Mouse (Mus musculus) gastrocnemius, postnatal 10 days (tissue): Measurements from ENCODE around the gene Pdlim4. TPM values are rescaled to one million over a fixed set of nuclear protein-coding genes. Genes with fewer than 3 reads are reported as not detected.
"Not testable (repeated sequence)": the region's sequence is repeated elsewhere in the genome, so short reads cannot be mapped to it uniquely, and the experiment has no call there.

Experiments
- DNase-seq: peaks from one replicate; pipeline ENCODE4 v3.0.0; 2021; ENCODE audit warnings: mixed read lengths
- total RNA-seq, 2 experiments: library from RNA; stranded (reverse); gene quantifications; 2 replicates each; pipeline ENCODE4 v1.2.3; 2021

Pdlim4 gene
- total RNA-seq, 2 experiments from 2014 or later: 26.0 to 37.9 TPM

- no peak for DNase-seq
These were observed 55.9 kb downstream of the Pdlim4 start for GRCm38 (mm10) chr11:54012961-54013360.

DNA sequence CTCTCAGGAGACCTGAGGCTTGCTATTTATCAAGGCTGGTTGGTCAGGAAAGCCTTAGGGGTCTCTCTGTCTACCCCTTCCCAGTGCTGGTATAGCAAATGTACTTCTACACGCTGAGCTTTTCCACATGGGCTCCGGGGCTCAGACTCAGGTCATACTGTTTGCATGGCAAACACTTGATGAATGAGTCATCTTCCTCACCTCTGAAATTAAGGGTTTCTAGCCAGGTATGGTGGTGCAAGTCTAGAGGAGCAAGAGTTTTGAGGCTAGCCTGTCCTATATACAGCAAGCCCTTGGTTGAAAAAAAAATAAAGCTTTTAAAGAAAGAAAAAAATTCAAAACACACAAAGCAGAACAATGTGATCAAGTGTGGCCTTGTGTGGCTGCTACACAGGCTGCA lies 57.6 kb downstream of the Pdlim4 start:
- DNase-seq: no peak

DNA sequence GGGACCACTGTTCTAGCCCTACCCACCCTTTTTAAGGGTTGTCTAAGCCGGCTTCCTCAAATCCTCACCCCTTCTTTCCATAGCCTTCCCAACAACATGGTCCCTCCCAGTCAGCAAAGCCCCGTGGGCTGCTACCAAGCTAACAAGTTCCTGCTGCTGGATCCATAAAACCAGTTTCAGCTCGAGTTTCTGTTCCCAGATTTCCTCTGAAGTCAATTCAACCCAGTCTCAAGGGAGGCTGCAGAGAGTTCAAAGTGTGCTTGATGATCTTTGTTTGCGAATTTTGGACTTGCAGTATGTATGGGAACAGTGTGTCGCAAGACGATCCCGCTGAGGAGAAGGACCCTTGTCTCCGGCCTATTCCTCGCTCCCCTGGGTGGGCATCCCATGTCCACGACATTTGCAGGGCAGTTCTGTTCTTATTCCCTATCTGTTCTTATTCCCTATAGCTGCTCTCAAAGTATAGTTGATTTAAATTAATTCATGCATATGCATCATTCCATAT lies 60.3 kb downstream of the Pdlim4 start:
- no peak for DNase-seq

DNA sequence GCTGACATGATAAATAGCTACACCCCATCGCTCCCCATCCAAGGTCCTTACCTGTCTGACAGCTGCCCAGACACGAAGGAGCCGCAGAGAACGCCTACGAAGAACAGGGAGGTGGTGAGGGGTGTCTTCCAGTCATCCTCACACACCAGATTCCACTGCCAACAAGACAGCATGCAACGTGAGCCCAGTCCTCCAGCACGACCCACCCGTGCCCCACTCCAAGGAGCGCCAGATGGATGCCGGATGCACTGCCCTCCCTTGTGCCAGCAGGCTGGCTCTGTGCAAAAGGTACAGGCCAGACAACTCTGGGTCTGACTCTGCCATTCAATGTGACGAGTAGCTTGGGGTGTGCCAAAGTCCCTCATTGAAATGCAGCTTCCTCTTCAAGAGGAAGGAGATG lies 61.1 kb downstream of the Pdlim4 start:
- no peak for DNase-seq

- peak; percentile 65 for DNase-seq
These were observed 61.9 kb downstream of the Pdlim4 start for GRCm38 (mm10) chr11:54006901-54007300.

DNA sequence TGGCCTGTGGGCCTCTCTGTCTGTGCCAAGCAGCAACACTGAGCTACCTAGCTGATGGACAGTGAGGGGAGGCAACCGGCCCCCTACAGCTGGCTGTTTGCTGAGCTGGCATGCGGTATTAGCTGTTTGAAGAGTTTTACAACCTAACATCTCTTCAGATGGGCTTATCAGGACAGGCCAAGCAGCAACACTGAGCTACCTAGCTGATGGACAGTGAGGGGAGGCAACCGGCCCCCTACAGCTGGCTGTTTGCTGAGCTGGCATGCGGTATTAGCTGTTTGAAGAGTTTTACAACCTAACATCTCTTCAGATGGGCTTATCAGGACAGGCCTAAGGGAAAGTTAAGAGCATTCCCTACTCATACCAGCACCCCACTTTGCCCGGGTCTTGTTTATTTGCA lies 62.5 kb downstream of the Pdlim4 start:
- DNase-seq: not testable (repeated sequence)

Other genes starting within 250 kb of the Pdlim4 start
- gene Gm12216, start 209.8 kb downstream of the Pdlim4 start, total RNA-seq: 1 to 10 TPM; 3.5 to 4.0 TPM
- 10 to 100 TPM in 1 of 2 experiments, 1 to 10 TPM in 1; 7.4 to 10.7 TPM for gene Slc22a5, start 177.4 kb downstream of the Pdlim4 start, total RNA-seq
- gene Slc22a21, start 88.7 kb downstream of the Pdlim4 start, total RNA-seq: 1 to 10 TPM; 1.7 to 2.6 TPM
- gene Slc22a4, start 40.9 kb downstream of the Pdlim4 start, total RNA-seq: 1 to 10 TPM; 1.4 to 2.8 TPM
- gene P4ha2, start 31.1 kb upstream of the Pdlim4 start, total RNA-seq: 10 to 100 TPM; 21.1 to 27.7 TPM
- not detected for gene Csf2, start 180.7 kb upstream of the Pdlim4 start, total RNA-seq
- not detected for gene Il3, start 198.3 kb upstream of the Pdlim4 start, total RNA-seq
- 10 to 100 TPM; 21.3 to 21.6 TPM for gene Acsl6, start 234.8 kb upstream of the Pdlim4 start, total RNA-seq